Mouse (Mus musculus) cerebellum, postnatal 14 days (tissue): ENCODE measurements at regions not wholly inside any gene's neighbourhood (a gene's known extent, or its start where the extent isn't known, plus 50 kb on each side); places are given as distances from the start of the nearest gene placed in this dataset.
"Not testable (repeated sequence)": the region's sequence is repeated elsewhere in the genome, so short reads cannot be mapped to it uniquely, and the experiment has no call there.

Experiments
- DNase-seq, 2 experiments: peaks; one replicate each; pipeline ENCODE4 v3.0.0; 2021; ENCODE audit warnings: mixed read lengths in 2 of 2

DNA sequence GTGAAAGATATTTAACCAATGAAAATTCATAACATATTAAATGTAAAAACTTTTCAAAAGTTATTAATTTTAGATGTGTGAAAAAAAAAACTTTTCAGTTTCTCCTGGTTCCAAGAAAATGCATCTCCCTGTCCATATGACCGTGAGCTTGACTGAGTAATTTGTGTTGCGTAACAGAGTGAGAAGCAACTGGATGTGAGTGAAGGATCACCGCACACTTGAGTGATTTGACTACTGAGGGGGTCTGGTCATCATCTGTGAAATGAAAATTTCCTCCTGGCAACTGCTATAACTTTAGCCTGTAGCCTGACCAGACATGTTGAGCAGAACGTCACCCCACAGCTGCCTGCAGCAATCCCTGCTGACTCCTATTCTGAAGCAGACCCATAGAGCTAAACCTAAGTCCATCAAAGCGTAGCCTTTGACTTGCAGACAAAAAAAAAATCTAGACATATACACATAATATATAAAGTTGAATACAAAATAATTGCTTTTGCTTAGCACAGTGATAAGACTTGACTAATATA, 461.2 kb downstream of the Brinp3 start:
- no peak for DNase-seq

DNA sequence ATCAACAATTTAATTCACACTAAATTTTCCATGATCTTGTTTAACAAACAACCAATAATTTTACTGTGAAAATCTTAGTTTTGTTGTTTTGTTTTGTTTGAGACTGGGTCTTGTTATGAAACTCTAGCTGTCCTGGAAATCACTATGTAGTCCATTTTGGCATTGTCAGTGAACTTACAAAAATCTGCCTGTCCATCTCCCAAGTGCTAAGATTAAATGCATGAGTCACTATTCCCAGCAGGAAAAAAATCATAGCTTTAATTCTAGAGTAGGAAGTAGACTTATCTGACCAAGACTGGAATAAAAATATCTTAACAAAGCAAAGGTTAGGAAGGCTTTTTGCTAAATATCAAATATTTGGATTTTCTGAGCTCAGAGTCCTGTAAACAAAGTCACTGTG, 461.8 kb downstream of the Brinp3 start:
- DNase-seq, result no peak

DNA sequence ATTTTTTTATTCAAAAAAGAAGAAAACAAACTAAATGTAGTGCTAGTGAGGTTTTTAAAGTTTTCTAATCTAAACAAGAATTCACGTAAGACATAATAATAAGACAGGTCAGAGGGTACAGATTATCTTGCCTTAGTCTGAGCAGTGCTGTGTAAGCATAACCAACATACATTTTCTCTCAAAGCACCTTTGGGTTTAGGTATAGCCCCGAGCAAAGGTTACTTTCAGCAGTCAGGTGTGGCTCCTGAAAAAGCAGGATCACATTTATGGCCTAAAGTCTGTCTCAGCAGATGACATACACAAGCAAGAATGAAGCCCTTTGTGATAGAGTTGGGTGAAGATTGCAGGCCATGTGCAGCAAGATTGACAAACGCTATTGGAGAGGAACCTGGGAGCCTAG, 465.9 kb downstream of the Brinp3 start:
- DNase-seq, result no peak

DNA sequence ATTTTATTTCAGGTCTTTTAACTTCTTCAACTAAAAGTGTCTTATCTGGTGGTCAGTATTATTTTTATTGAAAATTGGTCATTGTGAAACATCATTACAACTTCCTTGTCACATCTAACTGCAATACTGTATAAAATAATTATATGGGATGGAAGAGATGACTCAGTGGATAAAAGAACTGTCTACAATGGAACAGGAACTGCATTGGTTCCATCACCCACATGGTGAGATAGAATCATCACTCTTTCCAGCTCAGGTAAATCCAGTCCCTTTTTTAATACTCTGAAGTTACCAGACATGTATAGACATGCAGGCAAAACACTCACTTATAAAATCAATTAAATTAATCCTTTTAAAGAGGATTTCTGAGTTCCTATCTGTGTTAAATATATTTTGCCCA, 473.0 kb downstream of the Brinp3 start:
- DNase-seq, result no peak

DNA sequence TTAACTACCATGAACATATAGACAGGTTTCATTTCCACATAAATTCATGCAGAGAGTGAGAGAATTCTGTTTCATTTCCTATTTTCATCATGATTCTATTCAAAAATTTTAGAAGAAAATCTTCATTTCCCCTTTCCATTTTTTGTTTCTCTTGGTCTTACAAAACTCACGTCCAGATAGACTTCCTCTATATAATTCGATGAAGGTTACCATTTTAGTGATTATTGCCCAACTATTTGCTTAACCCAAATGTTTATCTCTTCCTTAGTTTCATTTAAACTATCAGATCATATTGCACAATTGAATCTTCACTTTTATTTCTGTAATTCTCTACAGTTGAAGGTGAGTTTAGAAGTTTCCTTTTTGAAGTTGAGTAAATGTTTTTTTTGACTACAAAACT, 473.4 kb downstream of the Brinp3 start:
- DNase-seq, result no peak

DNA sequence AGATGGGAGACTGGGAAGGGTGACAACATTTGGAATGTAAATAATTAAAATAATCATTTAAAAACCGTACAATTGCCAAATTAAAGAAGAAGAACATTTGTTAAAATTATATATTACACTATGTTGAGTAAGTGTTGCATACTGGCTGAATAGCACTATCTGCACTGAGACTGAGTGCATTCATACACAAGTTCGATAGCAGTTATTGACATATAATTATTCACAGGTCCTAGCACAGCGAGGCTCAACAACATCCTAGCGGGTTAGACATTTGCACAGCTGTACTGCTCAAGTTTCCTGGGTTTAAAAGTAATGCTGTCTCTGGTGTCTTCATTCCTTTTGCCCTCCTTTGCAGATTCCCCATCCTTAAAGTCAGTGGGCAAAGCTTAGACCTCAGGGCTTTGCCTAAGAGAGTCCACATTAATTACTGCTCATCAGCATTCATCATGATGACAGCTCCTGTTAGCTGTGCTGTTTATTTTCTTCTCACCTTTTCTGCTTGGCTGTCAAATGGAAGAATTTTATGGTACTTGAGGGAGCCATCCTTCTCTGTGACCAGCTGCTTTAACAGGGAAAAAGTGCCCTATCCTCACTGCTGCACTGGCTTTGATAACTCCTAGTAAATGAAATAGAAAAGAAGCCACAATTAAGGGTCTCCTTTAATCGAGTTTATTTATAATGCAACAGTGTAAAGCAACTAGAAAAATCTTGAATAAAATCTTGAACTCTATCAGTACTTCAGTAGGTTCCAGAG, 489.1 kb downstream of the Brinp3 start:
- no peak for DNase-seq

DNA sequence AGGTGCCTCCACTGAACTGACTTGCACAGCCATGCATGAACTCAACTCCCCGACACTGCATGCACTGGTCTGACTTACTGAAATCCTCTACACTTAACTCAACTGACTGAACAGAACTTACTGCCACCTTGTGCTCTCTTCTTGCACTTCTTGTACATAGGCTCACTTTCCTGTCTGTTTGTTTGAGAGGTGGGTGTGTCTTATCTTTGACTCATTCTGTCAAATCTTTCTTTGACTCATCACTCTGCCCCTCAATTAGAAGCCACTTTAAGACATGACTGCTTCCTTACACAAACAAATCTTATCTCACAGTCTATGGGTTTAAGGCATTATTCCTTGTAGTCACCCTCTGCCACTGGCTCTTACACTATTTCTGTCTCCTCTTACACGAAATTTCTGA, 505.5 kb downstream of the Brinp3 start:
- no peak for DNase-seq

DNA sequence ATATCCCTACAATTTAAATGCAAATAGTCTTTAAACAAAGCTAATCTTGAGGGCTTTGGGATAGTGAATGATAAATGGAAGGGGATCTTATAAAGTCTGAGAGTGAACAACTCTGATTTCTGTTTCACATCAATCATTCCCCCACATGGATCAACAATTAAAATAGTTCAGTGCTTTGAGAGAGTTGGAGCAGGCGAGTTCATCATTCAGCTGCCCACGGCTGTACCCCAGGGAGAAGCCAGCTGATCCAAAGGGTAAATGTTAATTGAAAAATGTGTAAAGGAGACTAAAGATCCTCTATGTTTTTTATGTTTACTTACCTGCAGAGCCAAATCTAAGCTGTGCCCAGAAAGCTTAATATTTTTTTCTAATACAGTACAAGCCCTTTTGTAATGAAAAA, 553.2 kb downstream of the Brinp3 start:
- no peak for DNase-seq

DNA sequence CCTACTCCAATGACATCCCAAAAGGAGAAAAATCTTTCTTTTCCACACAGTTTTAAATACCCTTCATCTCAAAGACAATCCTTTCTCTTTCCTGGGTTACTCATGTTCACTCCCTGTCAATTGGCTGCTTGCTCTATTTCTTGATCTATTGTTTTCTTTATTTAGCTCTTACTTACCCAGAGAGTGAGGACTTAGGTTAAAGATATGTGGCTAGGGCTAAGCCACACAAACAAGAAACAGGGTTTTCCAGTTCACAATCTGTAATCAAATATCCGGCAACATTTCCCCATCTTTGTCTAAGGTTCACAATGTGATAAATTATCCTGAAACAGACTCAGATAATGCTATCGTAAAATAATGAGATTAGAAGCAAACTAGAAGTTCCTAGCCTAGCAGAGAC, 563.9 kb downstream of the Brinp3 start:
- no peak for DNase-seq

DNA sequence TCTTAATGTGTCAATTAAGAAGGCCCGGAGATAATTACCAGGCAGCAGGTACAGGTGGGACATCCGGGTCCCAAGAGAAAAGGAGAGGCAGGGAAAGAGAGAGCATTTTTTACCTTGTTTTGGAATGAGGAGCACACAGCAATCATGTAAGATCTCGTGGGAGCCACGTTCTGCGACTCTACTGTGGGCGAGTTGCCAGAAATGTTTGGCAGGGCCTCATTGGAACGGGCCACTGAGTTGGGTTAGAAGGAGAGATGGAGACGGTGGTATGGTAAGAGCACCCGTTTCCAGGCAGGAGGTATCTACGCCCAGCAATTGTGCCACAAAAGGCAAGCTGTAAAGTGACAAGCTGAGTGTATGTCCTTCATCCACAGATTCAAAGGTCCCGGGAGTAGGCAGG, 579.6 kb downstream of the Brinp3 start:
- peak; percentile 63 to 65 for DNase-seq

DNA sequence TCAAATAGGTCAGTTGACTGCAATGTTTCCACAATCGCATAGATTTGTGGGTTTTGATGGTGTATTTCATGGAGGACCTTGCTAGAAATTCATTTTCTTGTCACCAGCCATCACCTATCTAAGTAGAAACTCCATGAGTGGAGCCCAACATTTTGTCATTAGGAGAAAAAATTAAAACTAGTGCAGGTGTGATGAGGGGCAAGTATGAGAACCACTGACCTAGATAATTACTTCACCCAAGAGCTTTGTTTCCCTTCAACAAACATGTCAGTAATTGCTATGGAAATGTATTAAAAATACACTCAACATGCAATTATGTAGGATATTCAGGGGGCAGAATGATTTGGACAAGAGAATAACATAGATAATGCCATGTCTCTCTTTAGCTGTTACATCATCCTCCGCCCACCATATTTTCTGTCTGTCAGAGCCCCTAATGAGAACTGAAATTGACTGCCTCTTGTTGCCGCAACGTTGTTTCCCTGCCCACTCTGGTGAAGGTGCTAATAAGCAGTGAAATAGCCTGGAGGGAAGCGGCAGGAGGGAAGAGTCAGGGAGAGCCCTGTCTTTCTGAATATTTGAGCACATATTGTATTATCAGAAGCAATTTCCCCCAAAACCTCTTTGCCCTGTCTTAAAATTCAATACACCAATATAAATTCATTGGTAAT, 589.7 kb downstream of the Brinp3 start:
- no peak for DNase-seq

DNA sequence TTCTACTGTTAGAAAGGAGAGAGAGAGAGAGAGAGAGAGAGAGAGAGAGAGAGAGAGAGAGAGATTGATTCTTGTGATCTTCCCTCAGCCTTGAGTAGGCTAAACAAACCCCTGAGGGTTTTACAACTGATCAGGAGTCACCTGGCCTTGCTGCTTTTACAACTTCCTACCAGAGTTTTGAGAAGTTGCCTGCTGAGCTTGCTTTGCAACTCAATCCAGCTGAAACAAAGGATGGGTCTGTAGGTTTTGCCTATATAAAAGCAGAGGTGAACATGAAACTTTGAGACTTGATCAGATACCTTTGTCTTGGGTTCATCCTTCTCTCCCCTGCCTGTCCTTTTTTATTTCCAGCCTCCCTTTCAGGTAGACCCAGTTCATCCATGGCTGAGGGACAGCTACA, 631.0 kb downstream of the Brinp3 start:
- no peak for DNase-seq

DNA sequence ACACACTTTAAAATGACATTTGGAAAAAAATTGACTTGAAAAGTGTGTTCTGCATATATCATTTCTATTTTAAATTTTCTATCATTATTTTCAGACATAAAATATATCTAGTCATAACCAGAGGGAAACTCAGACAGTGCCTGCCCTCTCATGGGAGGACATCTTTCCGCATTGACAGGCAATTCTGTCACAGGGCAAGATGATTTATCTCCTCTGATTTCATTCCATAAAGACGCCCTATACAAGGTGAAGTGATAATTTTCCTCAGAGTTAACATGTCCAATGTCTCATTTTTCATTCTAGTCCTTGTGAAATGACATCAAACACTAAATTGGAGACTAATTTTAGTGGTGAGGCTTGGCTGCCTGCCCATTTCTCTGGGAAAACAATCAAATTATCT, 643.6 kb downstream of the Brinp3 start:
- DNase-seq, result peak; percentile 6

DNA sequence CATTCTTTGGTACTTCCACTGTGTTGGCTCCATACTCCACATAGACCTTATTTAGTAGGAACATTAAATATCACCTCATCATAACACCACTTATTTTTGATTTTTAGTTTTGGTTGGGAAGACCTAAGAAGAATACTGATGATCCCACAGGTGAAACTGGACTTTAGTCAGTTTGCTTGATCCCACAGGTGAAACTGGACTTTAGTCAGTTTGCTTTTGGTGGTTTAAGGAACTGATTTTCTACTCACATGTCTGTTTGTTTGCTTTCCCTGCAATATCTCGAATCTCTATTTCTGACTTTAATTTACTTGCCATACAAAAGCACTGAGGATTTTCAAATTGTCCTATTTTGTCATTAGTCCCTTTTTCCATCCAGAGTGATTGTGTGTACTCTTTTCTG, 680.8 kb downstream of the Brinp3 start:
- DNase-seq, result no peak

DNA sequence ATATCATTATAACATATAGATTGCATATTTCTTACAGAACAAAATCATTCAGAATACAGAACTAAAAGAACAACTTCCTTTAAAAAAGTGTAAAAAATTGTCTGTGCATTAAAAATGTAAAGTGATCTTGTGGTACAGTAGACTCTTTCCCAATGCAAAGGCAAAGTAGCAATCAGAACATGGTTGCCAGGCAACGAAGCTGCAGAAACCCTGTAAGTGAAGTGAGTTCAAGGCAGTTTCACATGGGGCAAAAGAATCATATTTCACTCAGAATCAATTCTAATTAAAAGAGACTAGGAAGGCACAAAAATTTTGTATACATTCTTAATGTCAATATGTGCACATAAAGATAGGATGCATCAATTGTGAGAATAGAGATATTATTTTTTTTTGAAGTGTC, 692.2 kb downstream of the Brinp3 start:
- no peak for DNase-seq

DNA sequence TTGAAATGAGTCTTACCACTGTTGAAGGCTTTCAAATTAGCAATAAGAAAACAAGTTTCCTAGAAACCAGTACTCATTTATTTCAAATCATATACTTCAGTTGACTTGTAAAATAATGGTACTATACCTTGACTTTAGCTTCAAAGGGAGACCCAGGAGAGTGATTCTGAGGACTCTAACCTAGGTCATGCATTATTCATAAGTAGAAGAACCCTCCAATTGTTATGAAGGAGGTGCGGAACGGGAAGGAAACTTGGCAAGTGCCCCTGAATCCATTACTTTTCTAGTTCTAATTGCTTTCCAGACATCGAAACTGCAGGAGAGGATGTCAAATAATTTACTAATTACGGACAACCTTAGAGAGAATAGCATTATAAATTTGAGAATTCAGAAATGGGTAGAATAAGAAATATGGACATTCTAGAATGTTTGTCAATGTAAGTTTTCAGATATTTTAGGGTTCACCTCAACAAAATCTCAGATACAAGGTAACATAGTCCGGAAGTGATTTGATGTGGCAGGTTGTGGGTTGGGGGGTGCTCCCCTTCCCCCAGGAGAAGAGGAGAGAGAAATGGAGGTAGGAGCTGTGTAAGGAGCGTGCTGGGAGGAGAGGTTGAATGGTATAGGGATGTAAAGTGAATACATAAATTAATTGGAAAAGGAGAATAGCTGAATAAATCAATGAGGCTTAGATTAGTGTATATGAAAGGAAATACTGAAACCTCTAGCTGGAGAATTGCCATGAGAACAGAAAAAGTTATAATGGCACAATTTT, 692.9 kb downstream of the Brinp3 start:
- no peak for DNase-seq

DNA sequence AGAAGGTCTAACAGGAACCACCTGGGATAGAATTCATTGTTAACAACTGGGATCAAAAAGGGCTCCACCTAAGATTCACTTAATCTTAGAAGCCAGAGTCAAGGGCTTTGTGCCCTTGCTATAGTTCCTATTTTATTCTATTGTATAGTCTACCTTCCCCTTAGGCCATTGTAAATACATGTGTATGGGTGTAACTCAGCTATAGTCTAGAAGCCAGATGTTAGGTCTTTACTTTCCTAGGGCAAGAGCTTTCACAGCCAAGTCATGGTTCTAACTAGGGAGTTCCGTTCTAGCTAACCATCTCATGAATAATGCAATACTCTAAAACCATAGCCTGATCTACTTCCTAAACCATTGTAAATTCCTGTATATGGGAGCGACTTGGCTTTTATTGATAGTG, 705.4 kb downstream of the Brinp3 start:
- DNase-seq, result not testable (repeated sequence)

DNA sequence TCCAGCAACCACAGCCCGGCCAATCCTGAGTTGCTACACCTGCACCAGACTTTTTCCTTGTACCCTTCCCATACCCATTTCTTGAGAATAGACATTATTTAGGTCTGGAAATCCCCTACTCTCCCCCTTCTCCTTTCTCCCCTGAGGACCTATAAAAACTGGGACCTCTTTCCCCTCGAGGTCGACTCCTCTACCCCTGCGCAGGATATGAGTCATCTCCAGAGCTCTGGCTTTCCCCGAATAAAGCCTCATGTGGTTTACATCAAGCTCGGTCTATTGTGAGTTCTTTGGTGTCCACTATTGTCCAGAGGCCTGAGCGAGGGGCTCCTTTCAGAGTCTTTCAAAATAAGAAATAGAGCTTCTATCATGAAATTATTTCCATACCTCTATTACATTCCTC, 720.3 kb downstream of the Brinp3 start:
- DNase-seq, result not testable (repeated sequence)

DNA sequence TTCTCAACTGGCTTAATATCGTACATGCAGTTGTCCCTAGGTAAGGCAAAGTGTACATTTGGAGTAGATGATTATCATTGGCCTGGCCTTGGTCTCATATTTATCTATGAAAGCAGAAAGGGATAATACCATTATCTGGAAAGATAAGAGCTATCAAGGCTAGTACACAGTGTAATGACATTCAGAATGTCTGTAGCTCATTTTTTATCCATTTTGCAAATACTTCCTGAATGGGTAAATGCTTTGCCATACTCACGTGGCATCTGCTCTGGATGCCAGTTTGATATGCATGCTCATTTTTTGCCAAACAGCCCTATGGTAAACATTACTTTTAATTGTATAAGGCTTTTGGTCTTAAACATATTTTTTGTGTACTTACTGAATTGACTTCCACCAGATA, 723.4 kb downstream of the Brinp3 start:
- DNase-seq, result no peak

DNA sequence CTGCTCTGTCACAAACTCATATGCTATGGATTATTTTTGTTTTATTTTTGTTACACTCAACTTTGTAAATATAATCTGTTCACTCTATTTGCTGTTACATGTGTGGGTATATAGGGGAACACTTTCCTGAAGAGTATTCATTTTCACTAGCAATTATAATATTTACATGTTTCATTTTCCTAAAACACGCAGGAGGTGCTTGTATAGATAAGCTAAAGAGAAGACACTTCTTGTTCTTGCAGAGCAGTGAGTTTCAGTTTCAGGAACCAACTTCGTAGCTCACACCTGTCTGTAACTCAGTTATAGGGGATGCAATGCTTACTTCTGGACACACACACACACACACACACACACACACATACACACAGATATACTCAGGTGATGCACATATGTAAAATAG, 724.9 kb downstream of the Brinp3 start:
- DNase-seq, result no peak

DNA sequence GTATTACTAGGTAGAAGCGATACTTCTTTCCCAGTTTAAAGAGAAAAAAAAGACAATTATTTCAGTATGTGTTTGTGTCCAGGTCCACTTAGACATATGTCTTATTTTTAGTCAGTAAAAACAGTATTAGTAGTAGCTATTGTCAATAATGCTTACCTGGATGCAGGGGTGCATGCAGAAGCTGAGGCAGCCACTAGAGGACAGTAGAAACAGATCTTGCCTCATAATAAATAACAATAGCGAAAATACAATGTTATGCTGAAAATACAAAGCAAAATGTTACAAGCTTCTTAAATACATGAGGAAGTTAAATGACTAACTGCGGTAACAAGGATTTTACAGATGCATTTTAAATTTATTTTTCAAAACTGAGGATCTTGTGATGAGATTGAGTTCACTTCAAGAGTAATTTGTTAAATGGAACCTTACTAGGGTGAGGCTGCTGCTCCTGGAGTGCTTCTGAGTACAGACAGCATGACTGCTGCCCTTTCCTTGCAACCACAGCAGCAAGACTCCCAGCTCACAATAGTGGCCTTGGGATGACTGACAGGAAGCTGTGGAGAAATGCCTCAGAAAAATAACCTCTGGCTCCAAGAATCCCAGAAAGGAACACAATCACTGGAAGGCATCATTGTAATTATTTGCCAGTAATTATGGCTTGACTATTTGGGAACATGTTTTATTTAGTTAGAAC, 728.8 kb downstream of the Brinp3 start:
- peak; percentile 29 to 50 for DNase-seq

DNA sequence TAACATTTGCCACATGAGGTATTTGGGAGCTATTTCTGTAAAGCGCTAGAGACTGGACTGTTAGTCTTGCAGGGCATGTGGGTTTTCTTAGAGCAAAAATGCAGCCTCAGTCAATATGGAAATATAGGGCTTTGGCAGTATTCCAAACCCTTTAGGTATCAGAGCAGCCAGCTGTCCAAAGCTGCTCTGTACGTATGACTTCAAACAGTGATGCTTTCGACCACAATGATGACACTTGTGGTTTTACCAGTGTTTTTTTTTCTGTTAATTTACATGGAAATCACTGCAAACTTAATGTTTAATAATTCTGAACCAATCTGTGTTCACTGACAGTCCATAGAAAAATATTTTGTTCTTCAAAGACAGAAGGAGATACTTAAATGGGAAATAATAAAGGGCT, 743.0 kb downstream of the Brinp3 start:
- DNase-seq, result no peak

DNA sequence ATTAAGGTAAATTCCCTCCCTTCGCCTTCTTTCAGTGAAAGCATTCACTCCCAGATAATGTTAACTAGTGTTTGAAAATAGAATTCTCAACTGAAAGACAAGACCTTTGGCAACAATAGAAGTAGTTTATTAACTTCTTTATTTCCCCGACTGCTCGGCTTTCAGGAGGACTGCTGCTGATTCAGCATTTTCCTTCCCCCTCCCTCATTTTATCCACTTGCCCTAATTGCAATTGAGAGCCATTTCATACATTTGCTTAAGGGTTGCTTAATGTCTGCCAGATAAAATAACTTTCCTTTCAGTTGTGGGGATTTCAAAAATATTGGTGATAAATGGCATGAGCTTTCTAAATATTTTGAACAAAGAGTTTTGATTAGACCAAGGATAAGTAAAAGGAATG, 744.5 kb downstream of the Brinp3 start:
- no peak for DNase-seq
